Mouse (Mus musculus) kidney, postnatal 0 days (tissue): Measurements from ENCODE around the gene Esyt1. TPM values are rescaled to one million over a fixed set of nuclear protein-coding genes. Genes with fewer than 3 reads are reported as not detected.

Source experiments
- ATAC-seq: fragments of 200-750 bp; cut with Nextera tagmentation; replicated peaks from 2 replicates; pipeline ENCODE4 v1.8.0; 2017; ENCODE audit warnings: low read depth, moderate number of reproducible peaks, moderate TSS enrichment, moderate library complexity; ENCODE audit not compliant: low FRiP score
- DNase-seq: peaks from one replicate; pipeline ENCODE4 v3.0.0-alpha.2; 2016; ENCODE audit warnings: low spot score
- H3K27ac ChIP-seq: fragments of 300-500 bp; sonication (generic); 2 replicates; pipeline ENCODE4 v1.5.1; 2014; ENCODE audit warnings: mild to moderate bottlenecking
- H3K27me3 ChIP-seq: fragments of 300-500 bp; sonication (generic); 2 replicates; pipeline ENCODE4 v1.6.1; 2014; ENCODE audit warnings: low read length, mixed read lengths; ENCODE audit not compliant: insufficient read depth
- H3K36me3 ChIP-seq: fragments of 300-500 bp; sonication (generic); 2 replicates; pipeline ENCODE4 v1.6.1; 2014; ENCODE audit warnings: low read length, mixed read lengths; ENCODE audit not compliant: insufficient read depth
- H3K4me1 ChIP-seq: fragments of 300-500 bp; sonication (generic); replicated peaks from 2 replicates; pipeline ENCODE4 v1.6.1; 2014; ENCODE audit warnings: antibody characterized with exemption, low read length, mixed read lengths; ENCODE audit not compliant: insufficient read depth
- H3K4me2 ChIP-seq: fragments of 300-500 bp; sonication (generic); 2 replicates; pipeline ENCODE4 v1.6.1; 2014; ENCODE audit warnings: mild to moderate bottlenecking, low read length, moderate library complexity, mixed read lengths
- H3K4me3 ChIP-seq: fragments of 300-500 bp; sonication (generic); replicated peaks from 2 replicates; pipeline ENCODE4 v1.5.1; 2014; ENCODE audit warnings: low read depth, low read length
- H3K9ac ChIP-seq: fragments of 300-500 bp; sonication (generic); 2 replicates; pipeline ENCODE4 v1.6.1; 2014; ENCODE audit warnings: low read depth, low read length
- H3K9me3 ChIP-seq: fragments of 300-500 bp; sonication (generic); replicated peaks from 2 replicates; pipeline ENCODE4 v1.6.1; 2016; ENCODE audit warnings: low read length, inconsistent platforms, mixed read lengths
- CTCF ChIP-seq: IDR thresholded peaks from 2 replicates; pipeline ENCODE4 v1.5.1; 2016; ENCODE audit warnings: antibody characterized with exemption, low read depth, mild to moderate bottlenecking, moderate library complexity
- WGBS: fragments of 180-500 bp; shearing (Covaris S2); extraction: QIAGEN DNeasy Blood & Tissue Kit; methylation state at CpG from one replicate; pipeline ENCODE4 v1.1.7; 2014; 5-methylcytosine and 5-hydroxymethylcytosine counted together
- polyA plus RNA-seq: library from polyadenylated mRNA; unstranded; fragments of >200 nt; fragmentation: Nextera tagmentation; extraction: Ambion mirVana; gene quantifications from 2 replicates; pipeline ENCODE4 v1.2.1, GENCODE M21; 2015

The Esyt1 gene
- polyA plus RNA-seq, 1 experiment from 2014 or later = 15.9 TPM

- no peaks in the 10 kb centered on the region for H3K4me1 ChIP-seq
- no peaks in the 10 kb centered on the region for H3K27me3 ChIP-seq
- ATAC-seq (0 out of 2 replicates have a peak, but pooled peaks have one; percentile 65), DNase-seq (peak; percentile 46)
- TF ChIP-seq CTCF = peak; percentile 62
- no peak overlapping the region for H3K9ac ChIP-seq
- WGBS = 72% methylated on average over 7 of the region's 7 CpGs
- peaks cover 24% of the 10 kb centered on the region for H3K36me3 ChIP-seq
- H3K9me3 ChIP-seq = no peaks in the 10 kb centered on the region
- no peak overlapping the region for H3K4me2 ChIP-seq
- no peak overlapping the region for H3K4me3 ChIP-seq
- no peak overlapping the region for H3K27ac ChIP-seq
Observed at GRCm38 (mm10) chr10:128518833-128519232, 6.8 kb downstream of the Esyt1 start.

- Histone ChIP-seq H3K36me3 (peaks cover 26% of the 10 kb centered on the region), H3K27ac (no peak overlapping the region), H3K9ac (no peak overlapping the region), H3K4me3 (no peak overlapping the region), H3K9me3 (no peaks in the 10 kb centered on the region), H3K27me3 (no peaks in the 10 kb centered on the region), H3K4me1 (no peaks in the 10 kb centered on the region), H3K4me2 (no peak overlapping the region)
- TF ChIP-seq CTCF = no peak
- DNase-seq (peak; percentile 41), ATAC-seq (no peak)
- 39% methylated on average over 6 of the region's 6 CpGs for WGBS
Observed at GRCm38 (mm10) chr10:128516677-128517076, 9.0 kb downstream of the Esyt1 start.

GRCm38 (mm10) chr10:128516029-128516428, 9.6 kb downstream of the Esyt1 start:
- Histone ChIP-seq H3K36me3 (peaks cover 29% of the 10 kb centered on the region), H3K4me2 (peak overlapping the region; percentile 21; the same call in 1 of the 2 replicates), H3K9me3 (no peaks in the 10 kb centered on the region), H3K27ac (no peak overlapping the region), H3K4me3 (no peak overlapping the region), H3K4me1 (no peaks in the 10 kb centered on the region), H3K9ac (no peak overlapping the region), H3K27me3 (no peaks in the 10 kb centered on the region)
- no peak for DNase-seq
- 40% methylated on average over 20 of the region's 20 CpGs for WGBS
- no peak for TF ChIP-seq CTCF
- ATAC-seq = no peak

GRCm38 (mm10) chr10:128515044-128515443, 10.6 kb downstream of the Esyt1 start:
- no peak overlapping the region for H3K4me2 ChIP-seq
- 90% methylated on average over 4 of the region's 4 CpGs for WGBS
- H3K36me3 ChIP-seq = peaks cover 20% of the 10 kb centered on the region
- no peak for DNase-seq
- no peaks in the 10 kb centered on the region for H3K4me1 ChIP-seq
- H3K9ac ChIP-seq = no peak overlapping the region
- H3K9me3 ChIP-seq = no peaks in the 10 kb centered on the region
- no peak for TF ChIP-seq CTCF
- H3K27me3 ChIP-seq = no peaks in the 10 kb centered on the region
- H3K27ac ChIP-seq = no peak overlapping the region
- ATAC-seq = no peak
- no peak overlapping the region for H3K4me3 ChIP-seq

GRCm38 (mm10) chr10:128511761-128512160, 13.9 kb downstream of the Esyt1 start:
- no peak for DNase-seq

GRCm38 (mm10) chr10:128511189-128511588, 14.5 kb downstream of the Esyt1 start:
- H3K27me3 ChIP-seq = no peaks in the 10 kb centered on the region
- H3K9ac ChIP-seq = no peak overlapping the region
- H3K4me3 ChIP-seq = no peak overlapping the region
- H3K27ac ChIP-seq = no peak overlapping the region
- no peak for ATAC-seq
- TF ChIP-seq CTCF = no peak
- H3K9me3 ChIP-seq = no peaks in the 10 kb centered on the region
- H3K4me2 ChIP-seq = no peak overlapping the region
- WGBS = 82% methylated on average over 9 of the region's 9 CpGs
- no peaks in the 10 kb centered on the region for H3K4me1 ChIP-seq
- DNase-seq = no peak
- peaks cover 13% of the 10 kb centered on the region for H3K36me3 ChIP-seq

More at GRCm38 (mm10) chr10:128511761-128512160, 13.9 kb downstream of the Esyt1 start:
- peaks cover 13% of the 10 kb centered on the region for H3K36me3 ChIP-seq
- no peak overlapping the region for H3K27ac ChIP-seq
- H3K9me3 ChIP-seq = no peaks in the 10 kb centered on the region
- WGBS = 78% methylated on average over 12 of the region's 12 CpGs
- H3K4me2 ChIP-seq = no peak overlapping the region
- no peak for ATAC-seq
- H3K4me3 ChIP-seq = no peak overlapping the region
- H3K9ac ChIP-seq = no peak overlapping the region
- no peaks in the 10 kb centered on the region for H3K27me3 ChIP-seq
- TF ChIP-seq CTCF = no peak
- no peaks in the 10 kb centered on the region for H3K4me1 ChIP-seq

- DNase-seq (no peak), ATAC-seq (no peak)
- Histone ChIP-seq H3K27me3 (no peaks in the 10 kb centered on the region), H3K36me3 (peaks cover 9% of the 10 kb centered on the region; the same call in 1 of the 2 replicates), H3K9ac (no peak overlapping the region), H3K4me1 (0 out of 2 replicates have a peak, but pooled peaks cover under 1% of the 10 kb centered on the region), H3K9me3 (no peaks in the 10 kb centered on the region), H3K27ac (no peak overlapping the region), H3K4me3 (no peak overlapping the region), H3K4me2 (no peak overlapping the region)
- 85% methylated on average over 11 of the region's 11 CpGs for WGBS
- TF ChIP-seq CTCF = no peak
Observed at GRCm38 (mm10) chr10:128510301-128510700, 15.4 kb downstream of the Esyt1 start.
